Mouse (Mus musculus): ENCODE measurements at regions not wholly inside any gene's neighbourhood (a gene's known extent, or its start where the extent isn't known, plus 50 kb on each side); places are given as distances from the start of the nearest gene placed in this dataset.

DNA sequence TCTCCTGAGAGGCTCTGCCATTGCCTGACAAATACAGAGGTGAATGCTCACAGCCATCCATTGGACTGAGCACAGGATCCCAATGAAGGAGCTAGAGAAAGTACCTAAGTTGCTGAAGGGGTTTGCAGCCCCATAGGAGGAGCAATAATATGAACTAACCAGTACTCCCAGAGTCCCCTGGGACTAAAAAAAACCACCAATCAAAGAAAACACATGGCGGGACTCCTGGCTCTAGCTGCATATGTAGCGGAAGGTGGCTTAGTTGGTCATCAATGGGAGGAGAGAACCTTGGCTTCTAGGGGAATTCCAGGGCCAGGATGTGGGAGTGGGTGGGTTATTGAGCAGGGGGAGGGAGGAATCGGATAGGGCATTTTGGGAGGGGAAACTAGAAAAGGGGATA lies 207.8 kb downstream of the Otol1 start:
- DNase-seq (ENCODE audit: low spot score) = no peak

DNA sequence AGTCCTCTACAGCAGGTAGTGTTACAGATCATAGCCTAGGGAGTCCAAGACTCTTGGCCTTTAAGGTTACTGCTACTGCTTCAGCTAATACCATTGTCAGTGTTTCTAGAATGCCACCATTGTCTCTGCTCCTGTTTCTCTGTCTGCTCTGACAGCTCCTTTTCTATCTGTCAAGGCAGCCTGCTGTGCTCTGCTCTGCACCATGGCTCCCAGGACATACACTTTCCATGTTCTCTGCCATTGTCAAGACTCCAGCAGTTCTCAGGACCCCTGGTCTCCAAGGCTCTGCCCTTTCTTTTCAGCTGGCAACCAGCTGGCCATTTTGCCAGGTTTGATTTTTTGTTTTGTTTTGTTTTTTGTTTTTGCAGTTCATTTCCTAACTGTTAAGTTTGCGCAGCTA lies 208.7 kb downstream of the Otol1 start:
- no peak for DNase-seq (ENCODE audit: low spot score)

DNA sequence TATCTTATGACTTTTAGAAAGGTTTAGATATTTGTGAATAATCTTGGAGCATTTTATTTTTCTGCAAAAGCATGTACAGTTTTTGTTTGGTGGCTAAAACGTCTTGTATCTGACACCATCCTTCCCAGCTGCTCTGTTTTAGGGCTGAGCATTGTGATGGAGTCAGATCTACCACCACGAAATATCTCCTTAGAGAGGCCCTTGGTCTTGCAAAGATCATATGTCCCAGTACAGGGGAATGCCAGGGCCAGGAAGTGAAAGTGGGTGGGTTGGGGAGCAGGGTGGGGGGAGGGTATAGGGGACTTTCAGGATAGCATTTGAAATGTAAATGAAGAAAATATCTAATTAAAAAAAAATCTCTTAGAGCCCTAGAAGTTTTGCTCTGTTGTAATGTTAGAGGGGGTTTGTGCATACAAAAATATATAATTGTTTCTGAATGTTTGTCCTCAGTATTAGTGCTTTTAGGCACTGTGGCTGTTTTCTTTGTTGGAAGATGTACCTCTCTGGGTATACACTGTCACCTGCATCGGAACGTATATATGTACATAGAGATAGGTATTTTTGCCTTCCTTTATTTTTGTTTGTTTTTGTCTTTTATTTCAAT lies 211.4 kb downstream of the Otol1 start:
- DNase-seq (ENCODE audit: low spot score) = no peak

DNA sequence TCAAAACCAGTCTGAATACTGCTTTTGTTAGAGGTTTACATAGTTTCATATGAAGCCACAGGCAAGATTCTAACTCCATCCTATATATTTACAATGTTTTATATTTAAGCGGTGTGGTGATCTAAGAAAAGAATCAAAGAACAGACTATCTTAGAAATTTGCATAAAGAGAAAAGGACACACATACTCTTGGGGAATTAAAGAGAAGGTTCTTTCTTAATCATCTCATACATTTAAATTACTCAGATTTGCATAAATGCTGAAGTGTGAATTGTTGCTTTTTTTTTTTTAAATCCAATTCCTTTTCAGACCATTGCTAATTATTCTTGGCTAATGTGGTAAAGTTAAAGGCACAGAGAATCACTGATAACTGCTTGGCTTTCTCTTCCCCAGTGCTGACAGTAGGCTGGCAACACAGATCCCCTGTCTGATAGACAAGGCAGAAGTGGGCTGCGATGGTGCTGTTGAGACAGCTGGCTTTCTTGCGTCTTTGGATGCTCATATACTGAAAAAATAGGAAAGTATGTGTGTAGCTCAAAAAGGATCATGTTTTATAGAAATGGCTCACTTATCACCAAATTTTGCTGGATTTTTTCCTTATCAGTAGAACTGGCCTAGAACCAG lies 216.1 kb downstream of the Otol1 start:
- DNase-seq (ENCODE audit: low spot score) = no peak

DNA sequence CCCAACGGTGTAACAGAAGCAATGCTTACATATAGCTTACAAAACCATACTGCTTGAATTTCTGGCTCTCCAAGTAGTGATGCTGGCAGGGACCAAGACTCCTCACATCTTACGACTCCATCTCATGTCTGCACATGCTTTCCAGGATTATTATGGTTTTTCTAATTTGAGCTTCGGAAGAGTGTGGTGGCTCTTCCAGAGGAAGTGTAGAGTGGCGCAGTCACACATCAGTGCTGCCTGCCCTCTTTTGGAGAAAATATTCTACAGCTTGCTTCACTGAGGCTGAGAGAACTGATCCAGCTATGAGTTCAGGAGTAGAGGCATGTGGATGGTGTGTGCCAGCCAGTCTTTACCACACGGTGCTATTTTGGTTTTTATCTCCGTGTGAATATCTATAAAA lies 217.4 kb downstream of the Otol1 start:
- DNase-seq (ENCODE audit: low spot score) = no peak

DNA sequence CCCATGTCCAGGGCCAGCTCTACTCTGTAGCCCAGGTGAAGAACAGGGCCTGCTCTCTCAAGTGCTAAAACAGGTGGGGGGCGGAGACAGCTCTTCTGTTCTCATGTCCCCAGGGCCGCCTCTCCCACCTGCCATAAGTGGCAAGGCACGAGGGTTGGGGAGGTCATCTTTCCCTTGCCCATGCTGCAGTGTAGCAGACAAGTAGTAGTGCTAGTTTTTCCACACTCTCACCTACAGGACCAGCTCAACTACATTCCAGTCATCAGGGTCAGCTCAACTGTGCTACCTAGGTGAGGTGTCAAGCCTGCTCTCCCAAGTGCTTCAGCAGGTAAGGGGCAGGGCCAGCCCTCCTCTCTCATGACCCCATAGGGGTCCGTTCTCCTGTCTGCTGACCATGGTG lies 219.8 kb downstream of the Otol1 start:
- DNase-seq (ENCODE audit: low spot score) = no peak

DNA sequence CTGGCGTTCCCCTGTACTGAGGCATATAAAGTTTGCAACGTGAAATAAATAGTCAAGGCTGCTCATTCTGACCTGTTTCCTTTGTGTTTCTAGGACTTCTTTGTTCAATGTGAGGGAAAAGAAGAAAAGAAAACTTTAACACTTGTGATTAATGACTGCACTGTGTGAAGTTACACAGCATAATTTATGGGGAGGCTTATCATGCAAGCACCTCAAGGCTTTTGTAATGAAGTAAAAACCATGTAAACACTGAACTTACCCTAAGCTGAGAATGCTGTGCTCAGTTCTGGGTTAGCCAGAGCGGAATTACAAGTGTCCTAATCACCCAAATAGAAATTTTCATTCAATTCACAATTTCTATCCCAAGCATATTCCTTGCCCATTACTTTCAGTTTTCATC lies 241.2 kb downstream of the Otol1 start:
- DNase-seq (ENCODE audit: low spot score) = no peak

DNA sequence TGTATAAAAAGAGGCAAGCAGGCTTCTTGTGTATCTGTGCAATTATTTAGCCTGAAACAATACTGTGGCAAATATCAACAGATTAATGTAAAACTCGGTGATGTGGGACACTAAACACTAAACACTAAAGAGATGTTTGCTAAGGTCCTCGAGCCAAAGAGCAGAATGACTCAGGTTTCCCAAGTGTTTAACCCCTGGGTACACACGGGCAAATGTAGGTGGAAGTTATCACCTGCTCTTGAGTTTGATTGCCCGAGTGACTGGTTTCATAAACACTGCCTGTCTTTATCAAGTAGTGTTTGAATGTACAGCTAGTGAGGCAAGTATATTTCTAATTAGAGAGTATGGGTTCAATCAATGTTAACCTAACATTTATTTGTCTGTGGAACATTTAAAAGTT lies 242.5 kb downstream of the Otol1 start:
- no peak for DNase-seq (ENCODE audit: low spot score)

DNA sequence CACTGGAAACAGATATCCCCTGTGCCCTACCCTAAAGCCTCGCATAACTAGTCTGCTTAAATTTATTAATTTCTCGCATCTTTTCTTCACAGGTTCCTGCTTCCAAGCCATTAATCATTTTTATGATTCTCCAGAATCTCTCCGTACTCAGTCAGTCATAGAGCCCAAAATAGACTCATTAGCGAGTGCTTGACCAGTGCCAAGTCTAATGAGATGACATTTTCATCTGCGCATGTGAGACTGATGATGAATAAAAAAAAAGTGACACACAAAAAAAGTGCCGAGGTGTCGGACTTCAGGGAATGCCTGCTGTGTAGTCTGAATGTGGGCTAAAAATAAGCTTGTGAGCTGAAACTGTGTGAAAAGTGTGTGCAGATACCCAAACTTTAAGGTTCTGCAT lies 243.3 kb downstream of the Otol1 start:
- no peak for DNase-seq (ENCODE audit: low spot score)

DNA sequence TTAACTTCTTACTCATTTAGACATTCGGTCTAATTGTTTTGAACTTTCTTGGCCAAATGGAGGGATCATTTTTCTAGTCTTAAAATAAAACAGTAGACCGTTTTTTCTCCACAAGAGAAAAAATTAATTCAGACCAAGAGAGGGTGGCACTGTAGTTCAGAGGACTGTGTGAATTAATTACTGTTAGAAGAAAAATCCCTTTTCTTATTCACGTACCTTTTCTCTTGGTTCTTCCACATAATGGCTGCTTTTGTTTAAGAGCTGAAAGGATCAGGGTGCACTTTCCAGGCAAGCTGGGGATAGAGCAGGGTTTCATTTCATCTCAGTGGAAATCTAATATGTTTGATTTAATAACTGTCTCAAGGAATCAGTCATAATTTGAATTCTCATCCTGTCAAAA lies 255.9 kb downstream of the Otol1 start:
- DNase-seq (ENCODE audit: low spot score) = no peak

DNA sequence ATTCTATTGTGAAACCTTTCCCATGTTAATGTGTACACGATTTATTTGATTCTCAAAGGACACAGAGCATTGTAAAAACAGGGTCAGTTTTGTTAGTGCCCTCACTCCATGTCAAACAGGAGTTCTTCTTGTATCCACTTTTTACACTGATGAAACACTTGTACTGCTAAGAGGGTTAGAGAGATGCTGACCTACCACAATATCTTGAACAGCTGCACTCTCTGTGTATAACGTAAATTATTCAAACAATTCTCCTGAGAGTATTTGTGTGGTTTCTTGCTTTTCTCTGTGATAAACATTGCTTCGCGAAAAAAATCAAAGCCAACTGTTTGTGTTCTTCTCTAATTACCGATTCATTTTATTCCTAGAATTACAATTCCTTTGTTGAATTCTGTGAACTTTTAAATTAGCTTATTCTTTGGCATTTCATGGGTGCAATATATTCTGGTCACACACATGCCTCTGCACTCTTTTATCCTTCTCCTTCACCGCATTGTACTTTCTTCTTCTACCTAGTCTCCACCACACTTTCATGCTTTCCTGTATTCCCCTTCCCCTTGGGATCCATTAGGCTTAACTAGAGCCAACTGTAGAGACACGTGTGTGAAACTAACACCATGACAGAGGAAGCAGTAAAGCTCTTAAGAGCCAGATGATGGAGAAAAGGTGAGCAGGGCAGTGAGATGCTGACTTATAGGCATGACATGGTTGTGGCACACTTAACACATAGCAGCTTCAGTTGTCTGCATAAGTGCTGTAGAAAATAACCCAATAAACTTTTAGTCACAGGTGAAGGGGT lies 281.4 kb downstream of the Otol1 start:
- no peak for DNase-seq (ENCODE audit: low spot score)

DNA sequence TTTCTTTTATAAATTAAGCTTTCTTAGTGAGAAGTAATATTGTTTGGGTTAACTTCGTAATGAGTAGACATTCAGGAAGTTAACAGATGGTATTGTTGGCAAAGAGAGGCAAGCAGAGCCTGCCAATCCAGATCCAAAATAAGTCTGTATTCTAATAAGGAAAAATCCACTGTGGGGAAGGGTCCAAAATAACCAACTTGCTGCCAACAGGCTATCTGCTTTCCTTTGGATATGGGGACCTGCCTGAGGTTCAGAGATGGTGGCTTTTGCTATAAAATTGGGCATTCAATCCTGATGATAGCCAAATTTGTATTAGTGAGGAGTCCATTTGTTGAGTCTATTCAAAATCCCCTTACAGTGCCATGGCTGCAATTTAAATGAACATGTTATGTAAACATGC lies 300.1 kb downstream of the Otol1 start:
- DNase-seq (ENCODE audit: low spot score) = no peak

DNA sequence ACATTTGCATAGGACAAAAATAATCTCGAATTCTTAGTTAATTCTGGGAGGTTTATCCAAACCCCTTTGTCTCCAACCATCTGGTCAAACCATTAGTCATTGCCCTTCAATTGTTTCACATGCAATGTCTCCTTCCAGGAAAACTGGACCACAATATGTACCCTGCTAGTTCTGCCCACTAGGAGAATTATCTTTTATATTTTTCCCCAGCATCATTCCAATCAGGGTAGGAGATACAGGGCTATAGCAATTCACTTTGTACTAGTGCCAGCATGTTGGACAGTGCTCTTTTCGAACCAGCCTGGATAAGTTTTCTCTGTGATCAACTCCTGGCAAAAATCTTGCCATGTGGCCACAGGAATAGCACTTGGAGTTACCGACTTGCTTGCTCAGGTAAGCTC lies 300.6 kb downstream of the Otol1 start:
- no peak for DNase-seq (ENCODE audit: low spot score)

DNA sequence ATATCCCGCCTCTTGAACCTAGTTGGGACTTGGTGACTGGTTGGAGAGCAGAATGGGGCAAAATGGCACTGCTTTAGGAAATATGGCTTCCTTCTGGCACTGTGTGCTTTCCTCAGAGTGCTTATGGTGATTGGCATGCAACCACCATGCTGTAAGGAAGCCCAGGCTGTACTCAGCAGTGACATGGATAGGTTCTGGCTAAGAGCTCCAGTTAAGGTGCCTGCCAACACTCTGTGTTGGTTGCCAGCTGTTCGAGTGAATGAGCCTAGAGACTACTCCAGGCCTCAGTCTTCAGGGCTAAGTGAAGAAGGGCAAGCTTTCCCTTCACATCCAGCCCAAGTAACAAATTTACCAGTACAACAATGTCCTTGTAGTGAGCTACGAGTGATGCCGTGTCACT lies 301.9 kb downstream of the Otol1 start:
- no peak for DNase-seq (ENCODE audit: low spot score)

DNA sequence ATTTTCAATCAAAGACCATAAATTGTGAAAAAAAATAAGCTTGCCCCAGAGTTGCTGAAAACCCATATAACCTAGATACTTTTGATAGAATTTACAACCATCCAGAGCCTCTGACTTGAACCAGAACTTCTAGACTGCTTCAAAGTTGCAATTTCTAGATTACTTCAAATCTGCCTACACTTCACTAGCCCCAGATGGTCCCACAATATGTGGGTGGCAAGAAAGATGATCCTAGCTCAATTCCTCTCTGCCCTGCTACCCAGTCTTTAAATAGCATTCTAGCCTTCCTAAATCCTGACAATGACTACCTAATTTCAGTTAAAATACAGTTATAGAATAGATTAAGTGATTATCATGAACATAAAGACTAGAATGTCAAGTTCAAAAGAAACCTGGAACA lies 303.6 kb downstream of the Otol1 start:
- no peak for DNase-seq (ENCODE audit: low spot score)

DNA sequence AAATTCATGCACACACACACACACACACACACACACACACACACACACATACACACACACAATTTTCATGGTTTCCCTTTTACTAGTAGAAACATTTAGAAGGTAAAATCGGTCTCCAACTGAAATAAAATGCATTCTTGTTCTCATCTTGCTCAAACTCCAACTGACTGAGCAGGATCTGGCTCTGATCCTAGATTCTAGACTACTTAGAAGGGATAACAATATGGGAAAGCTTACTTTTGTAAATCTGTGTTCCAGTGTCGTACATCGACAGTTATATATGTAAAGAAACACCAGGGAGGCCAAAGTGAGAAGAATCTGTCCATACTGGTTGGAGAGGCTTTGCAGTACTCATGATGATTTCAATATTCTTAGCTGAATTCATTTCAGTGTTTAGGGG lies 304.6 kb downstream of the Otol1 start:
- no peak for DNase-seq (ENCODE audit: low spot score)

DNA sequence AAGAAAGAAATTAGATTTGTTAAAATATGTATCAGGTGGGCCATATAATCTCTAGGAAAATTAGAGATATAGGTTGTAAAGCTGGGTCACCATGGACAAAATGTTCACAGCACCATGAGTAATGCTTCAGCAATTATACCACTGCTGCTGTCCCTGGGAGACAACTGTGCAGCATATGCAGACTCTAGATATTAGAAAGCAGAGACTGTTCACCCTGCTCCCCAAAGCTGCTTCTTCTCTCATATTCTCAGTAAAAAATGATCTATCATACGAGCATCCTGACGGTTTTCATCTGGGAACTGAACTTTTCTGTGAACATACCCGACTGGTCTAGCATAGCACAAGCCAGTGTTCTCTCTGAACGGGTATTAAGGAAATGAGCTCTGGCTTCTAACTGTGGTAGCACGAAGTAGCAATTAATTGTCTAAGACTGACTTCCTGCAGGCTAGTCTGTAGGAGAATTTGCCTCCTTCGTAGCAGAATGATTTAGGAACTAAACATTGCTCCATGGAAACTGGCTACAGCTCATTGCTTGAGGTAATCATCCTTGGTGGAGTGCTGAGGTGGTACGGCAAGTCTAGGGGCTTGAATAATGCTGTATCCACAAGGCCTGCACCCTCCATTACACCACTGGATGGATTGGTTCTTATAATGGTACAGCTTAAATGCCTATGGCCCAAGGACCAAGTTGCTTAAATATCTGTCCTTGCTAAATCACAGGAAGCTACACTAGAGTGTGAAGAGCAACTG lies 305.9 kb downstream of the Otol1 start:
- DNase-seq (ENCODE audit: low spot score) = no peak

DNA sequence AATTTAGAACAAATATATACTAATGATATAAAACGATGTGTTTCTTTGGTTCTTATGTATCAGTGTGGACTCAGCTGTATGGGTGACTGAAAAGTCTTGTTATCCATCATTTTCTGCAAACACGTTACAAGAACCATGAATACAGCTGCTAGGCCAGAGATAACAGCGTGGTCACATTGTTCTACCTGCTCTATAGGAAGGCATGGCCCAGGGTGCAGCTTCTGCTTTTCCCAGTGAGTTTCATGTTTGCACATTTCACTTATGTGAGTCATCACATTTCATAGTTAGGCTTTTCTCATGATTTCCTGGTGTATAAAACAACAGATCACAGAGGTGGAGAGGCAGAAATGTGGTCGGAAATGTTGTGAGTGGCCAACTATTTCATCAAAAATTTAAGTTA lies 306.8 kb downstream of the Otol1 start:
- DNase-seq (ENCODE audit: low spot score) = no peak

DNA sequence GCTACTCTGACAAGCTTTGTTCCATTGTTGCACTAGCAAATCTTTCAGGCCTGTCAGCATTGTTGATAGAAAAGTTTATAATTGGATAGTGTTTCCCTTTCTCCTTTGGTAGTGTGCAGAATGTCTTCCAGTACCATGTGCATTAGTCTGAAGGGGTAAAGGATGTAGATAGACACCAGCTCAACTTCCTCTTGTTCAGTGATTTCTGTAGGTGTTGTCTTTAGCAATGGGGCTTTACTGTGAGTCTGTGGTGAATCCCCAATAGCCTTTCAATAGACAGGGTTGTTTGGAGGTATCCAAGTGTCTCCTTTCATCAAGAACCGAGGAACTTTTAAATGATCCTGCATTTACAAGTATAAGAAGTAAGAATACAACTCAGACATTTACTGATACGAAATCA lies 311.0 kb downstream of the Otol1 start:
- no peak for DNase-seq (ENCODE audit: low spot score)

DNA sequence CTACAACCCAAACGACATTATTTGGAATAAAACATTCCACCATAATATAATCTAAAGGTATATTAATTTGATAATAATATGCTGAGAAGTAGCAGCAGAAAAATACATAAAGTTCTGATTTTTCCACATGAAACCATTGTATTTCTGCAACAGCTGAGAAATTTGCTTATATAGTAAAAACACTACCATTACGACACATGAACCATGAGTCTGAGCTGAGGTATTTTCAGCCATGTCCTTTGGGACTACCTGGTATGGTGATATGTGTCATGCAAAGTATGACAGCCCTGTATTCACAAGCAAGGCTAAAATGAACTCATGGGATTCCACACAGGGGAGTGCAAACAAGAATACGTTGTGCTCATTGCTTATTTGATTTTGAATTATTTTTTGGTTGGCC lies 311.7 kb downstream of the Otol1 start:
- no peak for DNase-seq (ENCODE audit: low spot score)

DNA sequence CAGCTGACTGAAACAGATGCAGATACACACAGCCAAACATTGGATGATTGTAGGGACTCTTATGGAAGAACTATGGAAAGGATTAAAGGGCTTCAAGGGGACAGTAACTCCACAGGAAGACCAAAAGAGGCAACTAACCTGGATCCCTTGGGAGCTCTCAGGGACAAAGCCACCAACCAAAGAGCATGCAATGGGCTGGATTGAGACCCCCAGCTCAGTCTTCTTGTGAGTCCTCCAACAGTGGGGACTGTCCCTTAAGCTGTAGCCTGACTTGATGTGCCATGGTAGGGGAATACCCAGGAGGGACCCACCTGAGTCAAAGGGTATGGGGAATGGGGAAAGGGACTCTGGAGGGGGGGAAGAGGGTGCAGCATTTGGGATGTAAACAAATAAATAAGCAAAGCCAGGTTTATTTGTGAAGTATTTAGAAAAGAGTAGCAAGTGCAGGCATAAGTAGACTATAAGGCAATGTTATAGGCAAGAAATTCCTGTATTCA lies 313.8 kb downstream of the Otol1 start:
- no peak for DNase-seq (ENCODE audit: low spot score)

DNA sequence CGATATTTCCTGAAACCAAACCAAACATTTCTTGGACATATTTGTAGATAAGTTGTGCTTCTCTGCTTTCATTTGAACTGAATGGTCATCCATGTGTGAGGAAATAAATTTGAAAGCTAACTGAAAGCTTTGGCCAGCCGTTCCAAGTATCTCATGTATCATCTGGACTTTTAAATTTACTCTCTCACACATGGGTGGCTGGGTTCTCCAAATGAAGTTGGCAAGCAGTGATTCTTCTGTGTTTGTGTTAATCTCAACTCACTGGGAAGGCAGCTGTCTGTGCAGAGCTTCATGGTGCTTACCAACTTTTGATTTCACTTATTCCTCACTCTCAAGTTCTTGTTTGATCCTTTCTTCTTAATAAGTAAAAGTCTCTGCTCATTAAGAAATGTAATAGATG lies 317.3 kb downstream of the Otol1 start:
- no peak for DNase-seq (ENCODE audit: low spot score)

Measured in MN1 (cell line).